Mouse (Mus musculus) embryonic facial prominence, embryonic 15.5 days (tissue): ENCODE measurements around the gene Mrps2. TPM values are rescaled to one million over a fixed set of nuclear protein-coding genes. Genes with fewer than 3 reads are reported as not detected.
"Not testable (repeated sequence)": the region's sequence is repeated elsewhere in the genome, so short reads cannot be mapped to it uniquely, and the experiment has no call there.

Experiments used
- ATAC-seq: fragments of 200-750 bp; cut with Nextera tagmentation; 2 replicates; pipeline ENCODE4 v1.8.0; 2017; ENCODE audit warnings: low read depth, moderate TSS enrichment; ENCODE audit not compliant: insufficient number of reproducible peaks, low FRiP score, low TSS enrichment
- H3K27ac ChIP-seq: fragments of 300-500 bp; sonication (generic); replicated peaks from 2 replicates; pipeline ENCODE4 v1.5.1; 2015; ENCODE audit warnings: mild to moderate bottlenecking, inconsistent platforms
- H3K27me3 ChIP-seq: fragments of 300-500 bp; sonication (generic); 2 replicates; pipeline ENCODE4 v1.6.1; 2015; ENCODE audit warnings: inconsistent platforms
- H3K36me3 ChIP-seq: fragments of 300-500 bp; sonication (generic); 2 replicates; pipeline ENCODE4 v1.6.1; 2015; ENCODE audit warnings: mild to moderate bottlenecking, inconsistent platforms
- H3K4me1 ChIP-seq: fragments of 300-500 bp; sonication (generic); 2 replicates; pipeline ENCODE4 v1.6.1; 2015; ENCODE audit warnings: inconsistent platforms
- H3K4me2 ChIP-seq: fragments of 300-500 bp; sonication (generic); replicated peaks from 2 replicates; pipeline ENCODE4 v1.6.1; 2015; ENCODE audit warnings: mild to moderate bottlenecking, inconsistent platforms
- H3K4me3 ChIP-seq: fragments of 300-500 bp; sonication (generic); replicated peaks from 2 replicates; pipeline ENCODE4 v1.5.1; 2015; ENCODE audit warnings: mild to moderate bottlenecking, inconsistent platforms
- H3K9ac ChIP-seq: fragments of 300-500 bp; sonication (generic); 2 replicates; pipeline ENCODE4 v1.6.1; 2015; ENCODE audit warnings: inconsistent platforms
- H3K9me3 ChIP-seq: fragments of 300-500 bp; sonication (generic); replicated peaks from 2 replicates; pipeline ENCODE4 v1.6.1; 2016; ENCODE audit warnings: inconsistent platforms
- WGBS: fragments of 180-500 bp; shearing (Covaris S2); methylation state at CpG from one replicate; pipeline ENCODE4 v1.1.7; 2015; 5-methylcytosine and 5-hydroxymethylcytosine counted together
- polyA plus RNA-seq: library from polyadenylated mRNA; unstranded; fragments of >200 nt; fragmentation: Nextera tagmentation; extraction: Ambion mirVana; gene quantifications from 2 replicates; pipeline ENCODE4 v1.2.1, GENCODE M21; 2015

Mrps2 gene
- polyA plus RNA-seq, 1 experiment from 2014 or later: 54.8 TPM

DNA sequence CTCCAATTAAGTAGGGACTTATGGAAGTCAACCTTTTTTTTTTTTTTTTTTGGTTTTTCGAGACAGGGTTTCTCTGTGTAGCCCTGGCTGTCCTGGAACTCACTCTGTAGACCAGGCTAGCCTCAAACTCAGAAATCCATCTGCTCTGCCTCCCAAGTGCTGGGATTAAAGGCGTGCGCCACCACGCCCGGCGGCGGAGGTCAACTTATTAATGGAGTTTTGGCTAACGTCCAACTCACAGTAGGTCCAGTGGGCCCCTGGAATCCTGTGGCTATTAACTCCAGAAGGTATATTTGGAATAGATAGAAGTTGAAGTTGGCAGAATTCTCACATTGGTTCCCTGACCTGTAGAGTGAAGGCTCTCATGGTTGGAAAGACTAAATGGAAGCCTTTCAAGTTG, 4.1 kb downstream of the Mrps2 start:
- H3K4me2 ChIP-seq, ATAC-seq, H3K9ac ChIP-seq, H3K4me3 ChIP-seq, H3K9me3 ChIP-seq, H3K27ac ChIP-seq, H3K27me3 ChIP-seq, H3K4me1 ChIP-seq: not testable (repeated sequence)
- H3K36me3 ChIP-seq: peaks cover 40% of the 10 kb centered on the region
- 93% methylated on average over 8 of the region's 8 CpGs for WGBS

DNA sequence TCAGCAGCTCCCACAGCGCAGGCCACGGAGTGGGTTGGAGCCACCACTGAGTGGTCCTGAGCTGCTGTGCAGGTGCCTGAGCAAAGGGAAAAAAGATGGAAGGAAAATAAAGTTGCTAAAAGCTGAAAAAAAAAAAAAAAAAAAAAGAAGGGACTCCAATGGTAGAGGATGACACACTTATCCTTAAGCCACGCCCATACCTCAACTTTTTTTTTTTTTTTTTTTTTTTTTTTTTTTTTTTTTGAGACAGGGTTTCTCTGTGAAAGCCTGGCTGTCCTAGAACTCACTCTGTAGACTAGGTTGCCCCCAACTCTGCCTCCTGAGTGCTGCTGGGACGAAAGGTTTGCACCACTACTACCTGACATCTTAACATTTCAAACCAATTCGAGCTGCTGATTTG, 10.1 kb downstream of the Mrps2 start:
- H3K36me3 ChIP-seq, H3K4me2 ChIP-seq, H3K27me3 ChIP-seq, H3K9me3 ChIP-seq, ATAC-seq, H3K27ac ChIP-seq, H3K4me1 ChIP-seq, H3K9ac ChIP-seq, H3K4me3 ChIP-seq: not testable (repeated sequence)
- 89% methylated on average over 5 of the region's 5 CpGs for WGBS

DNA sequence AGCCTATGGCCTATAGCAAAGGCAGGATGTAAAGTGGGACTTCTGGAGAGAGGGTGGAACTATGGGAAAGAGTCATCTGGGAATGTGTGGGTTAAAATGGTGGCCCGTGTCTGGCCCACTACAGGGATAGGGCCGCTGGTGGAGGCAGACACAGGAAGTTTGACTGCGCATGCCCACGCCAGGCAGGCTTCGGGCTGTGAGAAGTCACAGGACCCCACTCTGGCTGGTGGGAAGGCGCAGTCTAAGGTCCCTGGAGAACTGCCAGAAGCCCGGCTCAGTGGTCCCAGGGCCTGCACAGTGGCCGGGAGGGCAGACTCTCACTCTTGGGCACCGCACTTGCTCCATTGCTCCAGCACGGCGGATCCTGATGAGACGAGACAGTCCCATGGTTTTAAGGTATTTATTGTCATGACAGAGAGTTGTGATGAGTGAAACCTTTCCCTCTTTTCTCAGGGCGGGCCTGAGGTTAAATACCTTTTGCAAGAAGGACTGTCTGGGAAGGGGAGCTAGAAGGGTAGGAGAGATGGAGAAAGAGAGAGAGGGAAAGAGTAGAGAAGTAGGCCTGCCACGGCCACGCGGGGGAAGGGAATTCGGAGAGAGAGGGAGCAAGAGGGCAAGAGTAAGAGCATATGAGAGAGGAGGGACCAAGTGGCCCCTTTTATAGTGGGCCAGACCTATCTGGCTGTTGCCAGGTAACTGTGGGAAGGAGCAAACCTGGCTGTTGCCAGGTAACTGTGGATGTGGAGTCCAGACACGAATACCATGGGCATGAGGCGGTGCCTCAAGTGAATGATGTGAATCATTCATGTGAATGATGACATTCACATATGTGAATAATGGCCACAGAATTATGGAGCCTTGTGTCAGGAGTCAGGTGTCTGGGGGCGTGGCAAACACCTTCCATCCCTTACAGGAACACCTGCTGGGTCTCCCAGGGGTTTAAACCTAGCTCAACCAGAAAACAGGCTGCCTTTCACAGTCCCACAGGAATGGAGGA, 11.6 kb downstream of the Mrps2 start:
- no peaks in the 10 kb centered on the region for H3K9me3 ChIP-seq
- no peaks in the 10 kb centered on the region for H3K27me3 ChIP-seq
- no peak overlapping the region for H3K4me2 ChIP-seq
- no peak overlapping the region for H3K4me3 ChIP-seq
- H3K4me1 ChIP-seq: no peaks in the 10 kb centered on the region
- H3K27ac ChIP-seq: no peak overlapping the region
- peak; percentile 57 for ATAC-seq
- H3K36me3 ChIP-seq: no peaks in the 10 kb centered on the region
- 69% methylated on average over 20 of the region's 20 CpGs for WGBS
- no peak overlapping the region for H3K9ac ChIP-seq

DNA sequence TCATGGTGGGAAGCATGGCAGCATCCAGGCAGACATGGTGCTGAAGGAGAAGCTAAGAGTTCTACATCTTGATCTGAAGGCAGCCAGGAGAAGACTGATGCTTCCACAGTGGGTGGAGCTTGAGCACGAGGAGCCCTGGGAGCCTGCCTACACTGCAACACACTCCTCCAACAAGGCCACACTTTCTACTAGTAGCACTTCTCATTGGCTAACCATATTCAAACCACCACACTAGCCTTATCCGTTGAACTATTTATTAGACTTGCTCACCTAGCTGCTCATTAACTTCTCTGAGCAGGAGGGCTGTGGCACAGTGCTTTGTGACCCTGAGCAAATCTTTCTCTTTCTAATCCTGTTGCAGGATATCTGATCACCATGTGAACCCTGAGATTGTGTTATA, 16.0 kb downstream of the Mrps2 start:
- no peaks in the 10 kb centered on the region for H3K9me3 ChIP-seq
- H3K9ac ChIP-seq: no peak overlapping the region
- no peaks in the 10 kb centered on the region for H3K27me3 ChIP-seq
- no peak overlapping the region for H3K4me3 ChIP-seq
- no peak overlapping the region for H3K4me2 ChIP-seq
- ATAC-seq: no peak
- H3K36me3 ChIP-seq: no peaks in the 10 kb centered on the region
- WGBS: 78% methylated on average over 2 of the region's 2 CpGs
- no peaks in the 10 kb centered on the region for H3K4me1 ChIP-seq
- H3K27ac ChIP-seq: no peak overlapping the region

DNA sequence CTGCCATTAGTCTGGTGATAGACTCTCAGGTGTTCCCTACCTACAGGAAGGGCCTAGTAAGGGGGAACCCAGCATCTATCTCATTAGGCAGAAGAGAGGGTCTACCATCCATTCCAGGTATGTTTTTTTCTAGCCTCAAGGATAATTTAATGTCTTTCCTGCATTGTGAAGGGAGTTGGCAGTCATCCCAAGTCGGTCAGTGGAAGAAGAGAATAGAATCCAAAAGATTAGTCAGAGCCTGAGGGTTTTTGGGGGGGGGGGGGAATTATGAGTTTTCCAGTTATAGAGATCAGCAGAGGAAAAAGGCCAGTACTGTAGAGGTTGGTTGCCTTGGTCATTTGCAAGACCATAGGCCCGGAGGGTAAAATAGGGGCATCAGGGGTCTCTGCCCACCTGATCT, 26.7 kb downstream of the Mrps2 start:
- no peak for ATAC-seq
- no peaks in the 10 kb centered on the region for H3K36me3 ChIP-seq
- H3K4me1 ChIP-seq: no peaks in the 10 kb centered on the region; the same call in 1 of the 2 replicates
- H3K27me3 ChIP-seq: no peaks in the 10 kb centered on the region
- H3K4me3 ChIP-seq: no peak overlapping the region
- no peak overlapping the region for H3K27ac ChIP-seq
- WGBS: 85% methylated on average over 2 of the region's 2 CpGs
- no peaks in the 10 kb centered on the region for H3K9me3 ChIP-seq
- no peak overlapping the region for H3K9ac ChIP-seq
- H3K4me2 ChIP-seq: no peak overlapping the region

DNA sequence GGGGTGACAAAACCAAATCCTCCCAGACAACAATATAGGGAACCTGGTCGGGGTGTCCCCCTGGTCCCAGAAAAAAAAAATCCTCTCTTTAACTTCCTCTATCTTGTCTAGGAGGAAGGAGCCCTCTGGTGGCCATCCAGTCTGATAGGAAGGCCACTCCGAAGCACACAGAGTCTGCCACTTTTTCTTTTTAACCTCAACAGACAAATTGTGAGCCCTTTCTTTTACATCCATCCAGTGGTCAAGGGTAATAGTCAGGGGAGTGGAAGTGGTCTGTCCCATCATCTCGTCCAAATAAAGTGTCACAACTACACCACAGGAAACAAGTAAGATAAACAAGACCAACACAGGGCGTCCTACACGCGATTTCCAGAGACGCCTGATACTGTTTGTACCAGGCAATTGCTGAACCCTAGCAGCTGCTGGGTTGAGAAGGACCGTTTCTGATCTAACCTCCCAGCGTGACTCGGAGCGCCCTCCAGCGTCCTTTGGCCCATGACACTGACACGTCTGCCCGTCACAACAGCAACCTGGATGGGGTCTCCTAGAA, 27.4 kb downstream of the Mrps2 start:
- Histone ChIP-seq H3K9me3 (no peaks in the 10 kb centered on the region), H3K4me3 (no peak overlapping the region), H3K4me1 (no peaks in the 10 kb centered on the region; the same call in 1 of the 2 replicates), H3K36me3 (no peaks in the 10 kb centered on the region), H3K9ac (no peak overlapping the region), H3K27ac (no peak overlapping the region), H3K4me2 (no peak overlapping the region), H3K27me3 (no peaks in the 10 kb centered on the region)
- WGBS: 82% methylated on average over 14 of the region's 14 CpGs
- ATAC-seq: no peak

DNA sequence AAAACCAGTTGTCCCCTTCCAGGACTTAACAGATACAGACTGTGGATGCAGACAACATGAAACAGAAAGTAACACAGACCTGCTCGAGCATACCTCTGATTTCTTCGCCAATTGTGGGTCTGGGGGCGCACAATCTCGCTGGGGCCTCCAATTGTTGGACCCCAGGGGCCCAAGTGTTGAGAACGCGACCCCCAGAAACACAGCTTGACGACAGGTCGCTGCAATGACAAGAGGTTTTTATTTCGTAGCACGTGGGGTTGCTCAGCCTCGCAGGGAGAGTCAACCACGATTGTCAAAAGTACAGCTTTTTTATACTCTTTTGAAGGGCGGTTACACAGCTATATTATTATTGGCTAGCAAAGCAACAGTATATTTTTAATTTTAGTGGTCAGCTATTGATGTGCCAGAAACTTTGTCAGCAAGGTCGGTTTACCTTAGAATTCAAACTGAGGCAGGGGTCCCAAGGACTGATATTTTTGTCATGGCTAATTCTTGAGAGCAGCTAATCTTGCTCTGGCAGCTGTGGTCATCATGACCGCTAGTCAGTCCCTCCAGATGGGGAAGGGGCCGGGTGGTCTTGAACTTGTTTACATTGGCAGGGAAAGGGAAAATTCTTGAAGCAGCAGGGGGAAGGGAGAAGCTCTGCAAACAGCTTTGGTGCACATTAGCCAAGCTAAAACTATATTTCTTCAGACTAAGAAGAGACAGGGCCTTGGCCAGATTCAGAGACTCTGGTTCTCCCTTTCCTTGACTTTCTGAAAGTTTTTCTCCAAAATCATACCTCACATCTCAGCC, 28.1 kb downstream of the Mrps2 start:
- 76% methylated on average over 16 of the region's 16 CpGs for WGBS
- H3K36me3 ChIP-seq: no peaks in the 10 kb centered on the region
- H3K4me2 ChIP-seq: no peak overlapping the region
- H3K9ac ChIP-seq: no peak overlapping the region
- ATAC-seq: no peak
- H3K27me3 ChIP-seq: no peaks in the 10 kb centered on the region
- H3K4me1 ChIP-seq: no peaks in the 10 kb centered on the region; the same call in 1 of the 2 replicates
- no peaks in the 10 kb centered on the region for H3K9me3 ChIP-seq
- H3K4me3 ChIP-seq: no peak overlapping the region
- H3K27ac ChIP-seq: no peak overlapping the region

DNA sequence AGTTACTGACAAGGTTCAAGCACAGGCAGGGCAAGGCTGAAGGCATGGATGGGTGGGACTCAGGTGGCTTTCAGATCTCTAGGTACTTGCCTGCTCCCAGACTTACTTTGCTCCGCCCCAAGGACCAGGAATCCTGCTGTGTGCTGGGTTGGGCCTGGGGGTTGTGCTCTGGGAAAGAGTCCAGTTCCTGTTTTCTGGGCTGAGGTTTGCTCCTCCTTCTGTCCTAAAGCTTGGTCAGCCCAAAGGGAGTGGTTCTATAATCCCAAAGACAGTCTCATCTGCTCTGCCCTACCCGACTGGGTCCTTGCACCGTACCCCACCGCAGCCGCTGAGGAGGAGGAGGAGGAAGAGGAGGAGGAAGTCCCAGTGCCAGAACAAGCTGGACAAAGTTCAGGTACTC, 28.8 kb downstream of the Mrps2 start, which contains the start of gene Gbgt1:
Gene Gbgt1, plus strand, starts transcription at position 221 of the 400 bp plus-strand sequence.
- no peak within 1 kb of the TSS for H3K27ac ChIP-seq

DNA sequence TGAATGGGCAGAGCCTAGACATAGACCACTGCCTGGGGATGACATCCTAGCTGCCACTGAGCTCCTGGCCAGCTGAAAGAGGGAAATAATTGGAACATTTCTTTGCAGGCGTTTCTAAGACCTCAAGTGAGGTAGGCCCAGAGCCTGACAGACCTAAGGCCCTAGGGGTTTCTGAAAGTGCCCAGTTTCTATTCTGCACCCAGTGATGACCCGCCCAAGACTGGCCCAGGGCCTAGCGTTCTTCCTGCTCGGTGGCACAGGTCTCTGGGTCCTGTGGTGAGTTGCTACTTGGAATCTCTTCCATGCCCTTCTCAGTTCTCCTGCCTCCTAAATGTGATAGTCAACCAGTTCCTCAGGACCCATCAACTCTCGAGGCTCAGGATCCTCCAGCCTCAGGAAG, 29.7 kb downstream of the Mrps2 start:
- no peaks in the 10 kb centered on the region for H3K9me3 ChIP-seq
- no peak overlapping the region for H3K9ac ChIP-seq
- no peak overlapping the region for H3K27ac ChIP-seq
- no peaks in the 10 kb centered on the region; the same call in 1 of the 2 replicates for H3K4me1 ChIP-seq
- no peak overlapping the region for H3K4me2 ChIP-seq
- ATAC-seq: no peak
- no peaks in the 10 kb centered on the region for H3K27me3 ChIP-seq
- WGBS: 80% methylated on average over 5 of the region's 5 CpGs
- H3K4me3 ChIP-seq: no peak overlapping the region
- H3K36me3 ChIP-seq: no peaks in the 10 kb centered on the region

More for the DNA sequence above, 28.8 kb downstream of the Mrps2 start, which contains the start of gene Gbgt1:
- H3K4me1 ChIP-seq: no peaks in the 10 kb centered on the region; the same call in 1 of the 2 replicates
- H3K27me3 ChIP-seq: no peaks in the 10 kb centered on the region
- ATAC-seq: no peak; the same call in 1 of the 2 replicates
- no peaks in the 10 kb centered on the region for H3K36me3 ChIP-seq
- H3K9ac ChIP-seq: no peak within 1 kb of the TSS
- 70% methylated on average over 5 of the region's 5 CpGs for WGBS
- H3K4me3 ChIP-seq: no peak within 1 kb of the TSS
- H3K9me3 ChIP-seq: no peaks in the 10 kb centered on the region
- no peak within 1 kb of the TSS for H3K4me2 ChIP-seq

DNA sequence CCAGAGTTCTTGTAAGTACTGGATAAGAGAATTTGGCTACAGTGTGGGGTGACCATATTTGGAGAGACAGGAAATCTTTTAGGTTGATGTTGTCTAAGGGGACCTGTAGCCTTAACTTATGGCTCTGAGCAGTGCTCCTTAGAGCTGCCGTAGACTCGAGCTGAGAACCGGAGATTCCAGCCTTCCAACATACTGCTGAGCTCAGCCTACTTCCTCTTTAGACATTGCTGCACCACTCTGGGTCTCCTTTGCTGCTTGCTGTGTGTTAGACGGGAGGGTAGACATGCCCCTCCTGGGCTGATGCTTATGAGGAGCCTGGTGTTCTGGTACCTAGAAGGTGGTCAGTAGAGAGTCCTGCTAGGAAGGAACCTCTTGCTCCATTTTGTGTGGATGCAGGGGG, 30.6 kb downstream of the Mrps2 start:
- no peak overlapping the region for H3K4me3 ChIP-seq
- no peaks in the 10 kb centered on the region for H3K27me3 ChIP-seq
- no peaks in the 10 kb centered on the region for H3K36me3 ChIP-seq
- no peaks in the 10 kb centered on the region for H3K9me3 ChIP-seq
- H3K27ac ChIP-seq: no peak overlapping the region
- no peaks in the 10 kb centered on the region; the same call in 1 of the 2 replicates for H3K4me1 ChIP-seq
- H3K9ac ChIP-seq: no peak overlapping the region
- no peak overlapping the region for H3K4me2 ChIP-seq
- no peak for ATAC-seq
- 73% methylated on average over 4 of the region's 4 CpGs for WGBS

DNA sequence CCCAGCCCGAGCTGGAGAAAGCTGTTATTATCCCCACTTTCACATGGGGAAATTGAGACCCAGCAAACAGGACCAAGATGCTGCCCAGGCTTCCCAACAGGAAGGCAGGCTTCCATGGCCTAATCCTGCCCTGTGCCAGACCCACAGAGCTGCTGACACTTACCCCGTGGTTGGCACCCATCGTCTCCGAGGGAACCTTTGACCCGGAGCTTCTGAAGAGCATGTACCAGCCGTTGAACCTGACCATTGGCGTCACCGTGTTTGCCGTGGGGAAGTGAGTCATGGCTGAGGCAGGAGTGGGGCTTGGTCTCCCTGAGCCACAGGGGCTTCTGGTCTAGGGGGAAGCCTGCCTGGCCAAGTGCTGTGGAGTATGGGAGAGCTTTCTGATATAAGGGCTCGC, 35.1 kb downstream of the Mrps2 start:
- 87% methylated on average over 10 of the region's 10 CpGs for WGBS
- Histone ChIP-seq H3K9ac (no peak overlapping the region), H3K4me2 (no peak overlapping the region), H3K4me1 (no peaks in the 10 kb centered on the region), H3K9me3 (no peaks in the 10 kb centered on the region), H3K36me3 (no peaks in the 10 kb centered on the region), H3K4me3 (no peak overlapping the region), H3K27me3 (no peaks in the 10 kb centered on the region), H3K27ac (no peak overlapping the region)
- no peak for ATAC-seq
